Mouse (Mus musculus): ENCODE measurements at regions not wholly inside any gene's neighbourhood (a gene's known extent, or its start where the extent isn't known, plus 50 kb on each side); places are given as distances from the start of the nearest gene placed in this dataset.
"Not testable (repeated sequence)": the region's sequence is repeated elsewhere in the genome, so short reads cannot be mapped to it uniquely, and the experiment has no call there.

- TF ChIP-seq CTCF (IDR thresholded peaks at IDR 0.05; ENCODE audit: extremely low read depth, insufficient read depth, low read length) (no peak), POLR2A (IDR thresholded peaks at IDR 0.05; ENCODE audit: extremely low read depth, insufficient read depth, low read length) (no peak)
- Histone ChIP-seq H3K4me3 (ENCODE audit: insufficient read depth, low read length) (no peak overlapping the region), H3K27ac (ENCODE audit: insufficient read depth, low read length) (no peak overlapping the region), H3K4me1 (ENCODE audit: control insufficient read depth, insufficient read depth, low read length) (no peaks in the 10 kb centered on the region)
Observed at GRCm38 (mm10) chr5:42884251-42884650, 348.7 kb upstream of the Cpeb2 start.

DNA sequence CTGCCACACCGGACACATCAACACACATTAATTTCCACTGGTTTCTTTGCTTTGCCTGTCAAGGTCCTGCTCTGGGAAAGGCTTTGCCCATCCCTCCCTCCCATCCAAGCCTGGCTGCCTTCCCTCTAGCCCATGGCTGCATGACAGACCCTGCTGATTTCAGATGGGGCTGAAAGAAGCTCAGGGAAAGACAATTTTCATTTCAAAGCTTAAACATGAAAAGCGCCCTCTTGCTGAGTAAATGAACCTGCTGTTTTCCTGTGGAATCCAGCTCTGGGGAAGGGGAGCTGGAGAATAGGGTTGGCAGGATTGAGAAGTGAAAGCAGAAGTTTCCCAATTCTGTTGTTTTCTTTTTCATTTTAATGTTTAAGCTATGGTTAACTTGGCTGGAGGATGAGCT, 341.1 kb upstream of the Cpeb2 start:
- no peak overlapping the region for H3K27ac ChIP-seq (ENCODE audit: insufficient read depth, low read length)
- H3K4me3 ChIP-seq (ENCODE audit: insufficient read depth, low read length), result no peak overlapping the region
- TF ChIP-seq POLR2A (IDR thresholded peaks at IDR 0.05; ENCODE audit: extremely low read depth, insufficient read depth, low read length), result no peak
- no peak for TF ChIP-seq CTCF (IDR thresholded peaks at IDR 0.05; ENCODE audit: extremely low read depth, insufficient read depth, low read length)
- H3K4me1 ChIP-seq (ENCODE audit: control insufficient read depth, insufficient read depth, low read length), result no peaks in the 10 kb centered on the region

DNA sequence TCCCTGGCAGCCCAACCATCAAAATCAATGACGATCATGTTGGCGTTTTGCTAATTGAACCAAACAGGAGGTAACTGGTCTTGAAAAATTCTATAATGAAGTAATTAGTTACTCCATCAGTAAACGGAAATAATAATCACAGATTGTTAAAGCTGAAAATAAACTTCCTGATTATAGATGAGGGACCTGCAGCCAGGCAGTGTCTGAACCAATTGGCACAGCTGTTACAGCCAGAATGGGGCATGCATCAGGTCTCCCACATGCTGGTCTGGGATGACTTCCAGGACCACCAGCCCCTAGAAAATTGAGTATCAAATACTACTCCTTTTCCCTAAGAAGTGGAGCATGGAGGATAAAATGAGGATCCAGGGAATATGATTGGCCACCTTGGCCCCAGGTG, 326.8 kb upstream of the Cpeb2 start:
- no peak overlapping the region for H3K27ac ChIP-seq (ENCODE audit: insufficient read depth, low read length)

DNA sequence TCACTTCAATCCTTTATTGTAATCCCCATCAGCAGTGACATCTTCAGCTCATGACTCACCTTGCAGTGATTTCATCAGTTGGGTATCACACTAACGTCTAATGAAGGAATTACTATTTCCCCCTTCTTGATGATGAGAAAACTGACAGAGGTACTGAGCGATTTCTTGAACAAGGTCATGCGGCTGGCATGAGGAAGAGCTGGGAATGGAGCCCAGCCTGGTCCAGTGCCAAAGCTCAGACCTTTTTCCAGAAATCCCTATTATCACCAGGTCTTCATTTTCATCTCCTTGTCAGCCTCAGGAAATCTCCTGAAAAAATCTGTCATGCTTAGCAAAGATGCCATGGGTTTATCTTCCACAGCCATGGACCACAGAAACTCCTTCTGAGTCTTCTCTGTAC, 313.6 kb upstream of the Cpeb2 start:
- TF ChIP-seq POLR2A (IDR thresholded peaks at IDR 0.05; ENCODE audit: extremely low read depth, insufficient read depth, low read length), result no peak
- TF ChIP-seq CTCF (IDR thresholded peaks at IDR 0.05; ENCODE audit: extremely low read depth, insufficient read depth, low read length), result no peak
- Histone ChIP-seq H3K27ac (ENCODE audit: insufficient read depth, low read length) (no peak overlapping the region), H3K4me1 (ENCODE audit: control insufficient read depth, insufficient read depth, low read length) (no peaks in the 10 kb centered on the region), H3K4me3 (ENCODE audit: insufficient read depth, low read length) (no peak overlapping the region)

More for the DNA sequence above, 326.8 kb upstream of the Cpeb2 start:
- no peak overlapping the region for H3K4me3 ChIP-seq (ENCODE audit: insufficient read depth, low read length)
- TF ChIP-seq POLR2A (IDR thresholded peaks at IDR 0.05; ENCODE audit: extremely low read depth, insufficient read depth, low read length) (no peak), CTCF (IDR thresholded peaks at IDR 0.05; ENCODE audit: extremely low read depth, insufficient read depth, low read length) (no peak)
- H3K4me1 ChIP-seq (ENCODE audit: control insufficient read depth, insufficient read depth, low read length), result no peaks in the 10 kb centered on the region

DNA sequence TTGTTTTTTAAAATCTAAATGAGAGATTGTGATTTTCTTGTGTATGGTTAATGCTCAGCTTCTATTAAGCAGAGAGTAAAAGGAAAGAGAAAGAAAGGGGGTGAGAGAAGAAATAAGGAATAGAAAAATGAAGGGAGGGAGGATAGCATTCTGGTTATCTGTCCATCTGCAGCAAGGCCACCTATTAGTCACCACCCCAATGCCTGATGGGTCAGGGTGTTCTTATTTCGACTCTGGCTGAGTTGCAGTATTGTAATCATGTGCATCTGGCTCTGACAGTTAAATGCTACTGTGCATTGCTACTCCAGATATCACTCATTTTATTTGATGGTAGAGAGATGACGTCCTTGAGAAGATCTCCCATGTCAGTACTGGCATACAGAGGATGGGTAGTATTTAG, 300.9 kb upstream of the Cpeb2 start:
- Histone ChIP-seq H3K4me3 (ENCODE audit: insufficient read depth, low read length) (no peak overlapping the region), H3K4me1 (ENCODE audit: control insufficient read depth, insufficient read depth, low read length) (no peaks in the 10 kb centered on the region), H3K27ac (ENCODE audit: insufficient read depth, low read length) (no peak overlapping the region)
- TF ChIP-seq CTCF (IDR thresholded peaks at IDR 0.05; ENCODE audit: extremely low read depth, insufficient read depth, low read length) (no peak), POLR2A (IDR thresholded peaks at IDR 0.05; ENCODE audit: extremely low read depth, insufficient read depth, low read length) (no peak)

GRCm38 (mm10) chr5:42959296-42959862, 273.6 kb upstream of the Cpeb2 start:
- Histone ChIP-seq H3K4me1 (ENCODE audit: control insufficient read depth, insufficient read depth, low read length) (no peaks in the 10 kb centered on the region), H3K4me3 (ENCODE audit: insufficient read depth, low read length) (no peak overlapping the region), H3K27ac (ENCODE audit: insufficient read depth, low read length) (no peak overlapping the region)
- no peak for TF ChIP-seq POLR2A (IDR thresholded peaks at IDR 0.05; ENCODE audit: extremely low read depth, insufficient read depth, low read length)

- H3K27ac ChIP-seq (ENCODE audit: insufficient read depth, low read length); H3K4me1 ChIP-seq (ENCODE audit: control insufficient read depth, insufficient read depth, low read length); H3K4me3 ChIP-seq (ENCODE audit: insufficient read depth, low read length): not testable (repeated sequence)
Observed at GRCm38 (mm10) chr5:42966952-42967351, 266.0 kb upstream of the Cpeb2 start.

DNA sequence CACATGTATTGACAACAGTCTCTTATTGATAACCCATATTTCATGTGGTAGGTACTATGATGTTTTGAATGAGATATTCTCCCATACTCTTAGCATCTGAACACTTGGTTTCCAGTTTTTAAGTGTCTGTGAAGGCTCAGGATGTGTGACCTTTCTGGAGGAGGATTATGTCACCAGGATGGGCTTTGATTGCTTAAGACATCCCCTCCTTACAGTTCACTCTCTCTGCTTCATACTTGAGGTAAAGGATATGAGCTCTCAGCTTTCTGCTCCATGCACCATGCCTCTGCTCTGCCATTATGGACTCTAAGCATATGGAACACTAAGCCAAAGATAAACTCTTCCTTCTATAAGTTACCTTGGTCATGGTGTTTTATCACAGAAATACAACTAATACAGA, 263.8 kb upstream of the Cpeb2 start:
- no peak overlapping the region for H3K4me3 ChIP-seq (ENCODE audit: insufficient read depth, low read length)
- no peaks in the 10 kb centered on the region for H3K4me1 ChIP-seq (ENCODE audit: control insufficient read depth, insufficient read depth, low read length)
- no peak overlapping the region for H3K27ac ChIP-seq (ENCODE audit: insufficient read depth, low read length)
- TF ChIP-seq POLR2A (IDR thresholded peaks at IDR 0.05; ENCODE audit: extremely low read depth, insufficient read depth, low read length), result no peak

- no peak for TF ChIP-seq CTCF (IDR thresholded peaks at IDR 0.05; ENCODE audit: extremely low read depth, insufficient read depth, low read length)
- TF ChIP-seq POLR2A (IDR thresholded peaks at IDR 0.05; ENCODE audit: extremely low read depth, insufficient read depth, low read length), result no peak
- H3K27ac ChIP-seq (ENCODE audit: insufficient read depth, low read length), result no peak overlapping the region
- no peaks in the 10 kb centered on the region for H3K4me1 ChIP-seq (ENCODE audit: control insufficient read depth, insufficient read depth, low read length)
- no peak overlapping the region for H3K4me3 ChIP-seq (ENCODE audit: insufficient read depth, low read length)
Observed at GRCm38 (mm10) chr5:42969621-42970020, 263.3 kb upstream of the Cpeb2 start.

DNA sequence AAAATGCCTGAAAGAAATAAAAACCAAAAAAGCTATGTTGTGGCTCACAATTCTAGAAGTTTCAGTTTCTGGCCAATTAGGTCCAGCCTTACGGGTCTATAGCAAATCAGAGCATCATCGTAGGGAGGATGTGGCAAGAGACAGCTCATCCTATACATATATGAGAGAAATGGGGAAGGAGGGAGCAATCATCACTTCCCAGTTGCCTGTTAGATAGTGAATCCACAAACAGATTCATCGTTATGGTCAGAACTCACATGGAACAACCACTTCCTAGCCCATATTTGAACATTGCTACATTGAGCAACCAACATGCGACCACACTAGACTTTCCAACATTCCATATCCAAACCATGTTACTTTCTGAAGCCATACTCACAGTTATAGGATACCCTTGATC, 255.9 kb upstream of the Cpeb2 start:
- Histone ChIP-seq H3K27ac (ENCODE audit: insufficient read depth, low read length) (no peak overlapping the region), H3K4me1 (ENCODE audit: control insufficient read depth, insufficient read depth, low read length) (no peaks in the 10 kb centered on the region), H3K4me3 (ENCODE audit: insufficient read depth, low read length) (no peak overlapping the region)
- TF ChIP-seq POLR2A (IDR thresholded peaks at IDR 0.05; ENCODE audit: extremely low read depth, insufficient read depth, low read length), result no peak
- TF ChIP-seq CTCF (IDR thresholded peaks at IDR 0.05; ENCODE audit: extremely low read depth, insufficient read depth, low read length), result no peak

Measured in cortical plate, adult 2 months (tissue).